ENCODE assay signal across 12 mouse cellular contexts in the genomic region with DNA sequence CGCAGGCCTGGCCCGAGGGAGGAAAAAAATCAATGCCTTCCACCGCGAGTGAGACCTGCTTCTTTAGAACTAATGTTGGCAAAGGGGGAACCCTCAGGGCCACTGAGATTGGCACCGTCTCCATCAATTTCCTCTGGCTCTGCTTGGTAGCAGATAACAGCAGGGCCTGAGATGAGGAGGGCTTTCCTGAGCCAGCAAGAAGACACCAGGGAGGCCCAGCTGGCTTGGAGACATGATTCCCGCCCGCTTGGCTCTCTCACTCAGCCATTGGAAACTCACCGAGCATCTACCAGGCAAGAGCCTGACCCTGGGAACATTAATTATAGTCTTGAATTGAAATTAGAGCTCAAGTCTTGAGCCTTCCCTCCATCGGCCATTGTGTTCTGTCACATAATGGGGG. TPM values are rescaled to one million over a fixed set of nuclear protein-coding genes. Genes with fewer than 3 reads are reported as not detected.
DNase-seq lines count a peak whose midpoint lies in the region; ATAC-seq and TF ChIP-seq lines count a peak whose summit lies in the region.
"Had no signal": no experiment of that assay in that cellular context is flagged by ENCODE, and none has a peak within 500 bp of the region (broad histone marks: within the 10 kb centered on the region; RNA-seq: fewer than 3 reads in every experiment).

No protein-coding gene starts in this region.

- H3K36me3 ChIP-seq in lung, embryonic 14.5 days (ENCODE audit: insufficient read depth): no peaks in the 10 kb centered on the region
- H3K36me3 ChIP-seq in hindbrain, postnatal 0 days (ENCODE audit: insufficient read depth, low read length): no peaks in the 10 kb centered on the region
- H3K36me3 ChIP-seq: G1E had no signal

- TF ChIP-seq CTCF in lung, embryonic 14.5 days (IDR thresholded peaks at IDR 0.05; ENCODE audit: low read depth): no peak
- no peak for TF ChIP-seq CTCF in hindbrain, postnatal 0 days (IDR thresholded peaks at IDR 0.05; ENCODE audit: low read depth)

- H3K27me3 ChIP-seq in lung, embryonic 14.5 days (ENCODE audit: insufficient read depth, low read length): no peaks in the 10 kb centered on the region
- no peaks in the 10 kb centered on the region for H3K27me3 ChIP-seq in hindbrain, postnatal 0 days (ENCODE audit: insufficient read depth, low read length)

- H3K27ac ChIP-seq in lung, embryonic 14.5 days (ENCODE audit: low read depth): 0 out of 2 replicates have a peak overlapping the region, but pooled peaks have one; percentile 3
- no peak overlapping the region; the same call in 1 of the 2 replicates for H3K27ac ChIP-seq in hindbrain, postnatal 0 days

- H3K4me1 ChIP-seq in lung, embryonic 14.5 days (ENCODE audit: insufficient read depth): no peaks in the 10 kb centered on the region
- no peaks in the 10 kb centered on the region for H3K4me1 ChIP-seq in hindbrain, postnatal 0 days (ENCODE audit: insufficient read depth, low read length)

- H3K9me3 ChIP-seq in lung, embryonic 14.5 days (ENCODE audit: low read depth, low read length): no peaks in the 10 kb centered on the region
- no peaks in the 10 kb centered on the region for H3K9me3 ChIP-seq in hindbrain, postnatal 0 days (ENCODE audit: low read length)

- 62% methylated on average over 9 of the region's 9 CpGs for WGBS in lung, embryonic 14.5 days
- WGBS in hindbrain, postnatal 0 days: 34% methylated on average over 9 of the region's 9 CpGs

- H3K4me2 ChIP-seq in lung, embryonic 14.5 days: no peak overlapping the region
- H3K4me2 ChIP-seq in hindbrain, postnatal 0 days (ENCODE audit: low read depth, low read length): no peak overlapping the region

- no peak overlapping the region for H3K9ac ChIP-seq in lung, embryonic 14.5 days
- no peak overlapping the region for H3K9ac ChIP-seq in hindbrain, postnatal 0 days (replicated peaks; ENCODE audit: low read length)
- H3K9ac ChIP-seq: liver, postnatal 0 days had no signal

- ATAC-seq in lung, embryonic 14.5 days (ENCODE audit: insufficient read depth): no peak
- ATAC-seq in hindbrain, postnatal 0 days: peak; percentile 70
- ATAC-seq: liver, postnatal 0 days had no signal

- peak; percentile 4 for DNase-seq in adrenal gland, postnatal 10 days
- DNase-seq in adrenal gland, adult 8-10 months: no peak
- DNase-seq in lung, embryonic 14.5 days: no peak
- DNase-seq in lung, adult 18-20 months: no peak
- DNase-seq in heart, adult 9 months (ENCODE audit: low spot score in 2 of 2): peak; percentile 20 to 55
- DNase-seq in hindbrain, postnatal 0 days (ENCODE audit: low spot score): peak; percentile 63
- DNase-seq in right cerebral cortex, adult 2 months (ENCODE audit: low spot score in 2 of 2): no peak
- DNase-seq in natural killer cell, adult 2 months (ENCODE audit: low spot score in 2 of 2): no peak
- DNase-seq: adrenal gland, adult 2 months; kidney, adult 11 months; liver, postnatal 0 days had no signal

- no peak overlapping the region for H3K4me3 ChIP-seq in lung, embryonic 14.5 days (ENCODE audit: low read depth, low read length)
- no peak overlapping the region for H3K4me3 ChIP-seq in hindbrain, postnatal 0 days (ENCODE audit: low read length)

RNA-seq across cellular contexts. Expression of a gene that starts 48.9 kb away (rescaled TPM):
- total RNA-seq in adrenal gland, postnatal 10 days (2021): 10 to 100 TPM; 37.9 to 38.1 TPM
- total RNA-seq in adrenal gland, adult 8-10 months (2022): 10 to 100 TPM; 30.0 to 44.0 (median 34.4) TPM
- 69.4 and 69.5 TPM in 2 replicates for polyA plus RNA-seq in lung, embryonic 14.5 days (2014; fragmentation: Nextera tagmentation; extraction: Ambion mirVana)
- total RNA-seq in hindbrain, postnatal 0 days (2014; rRNA removed): 41.5 and 43.1 TPM in 2 replicates
- 57.9 and 60.1 TPM in 2 replicates for polyA plus RNA-seq in hindbrain, postnatal 0 days (2015; fragmentation: Nextera tagmentation; extraction: Ambion mirVana)
- polyA plus RNA-seq: G1E had no signal

Comparison
In these comparisons a context has a peak if more than half of its experiments do, and no peak if none do; other contexts are left out.
1. DNase-seq: peak in adrenal gland, postnatal 10 days (single experiment), heart, adult 9 months (2 of 2) and hindbrain, postnatal 0 days (single experiment); none in adrenal gland, adult 8-10 months (single experiment), lung, embryonic 14.5 days (single experiment), lung, adult 18-20 months (0 of 2), right cerebral cortex, adult 2 months (0 of 2) and natural killer cell, adult 2 months (0 of 2).